Mouse (Mus musculus): ENCODE measurements around the gene Xcl1. TPM values are rescaled to one million over a fixed set of nuclear protein-coding genes. Genes with fewer than 3 reads are reported as not detected.

Xcl1 gene
- polyA plus RNA-seq, 1 experiment from 2014 or later = not detected

DNA sequence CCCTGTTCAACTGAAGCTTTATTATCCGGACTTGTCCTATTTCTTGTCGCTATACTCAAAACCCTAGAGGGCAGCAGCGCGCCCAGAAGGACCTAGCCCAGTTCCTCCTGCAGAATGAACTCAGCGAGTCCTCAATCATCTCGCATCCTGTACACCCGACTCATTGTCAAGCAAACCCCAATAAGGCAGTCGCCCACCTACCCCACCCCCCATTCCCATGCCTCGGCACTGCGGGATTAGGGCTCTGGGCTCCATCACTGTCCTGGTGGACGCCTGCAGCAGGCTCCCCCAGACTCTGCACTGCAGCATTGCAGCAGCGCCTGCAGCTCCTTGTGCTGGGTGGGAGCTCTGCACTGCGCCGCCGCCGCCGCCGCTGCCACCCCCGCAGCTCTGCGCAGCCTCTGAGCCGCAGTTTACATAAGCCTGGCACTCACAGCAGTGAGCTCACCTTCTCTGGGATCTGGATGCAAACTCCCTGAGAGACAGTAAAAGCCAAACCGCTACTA lies 36.4 kb downstream of the Xcl1 start:
- no peaks in the 10 kb centered on the region for H3K27me3 ChIP-seq
- H3K27ac ChIP-seq (replicated peaks) = peak overlapping the region; percentile 97
- peak overlapping the region; percentile 56 for H3K4me3 ChIP-seq
- under 1% methylated on average over 22 of the region's 22 CpGs for WGBS
- no peaks in the 10 kb centered on the region for H3K9me3 ChIP-seq
- peak overlapping the region; percentile 76 for H3K9ac ChIP-seq
- H3K4me1 ChIP-seq (replicated peaks) = peaks cover 31% of the 10 kb centered on the region
- ATAC-seq (ENCODE audit: low FRiP score, low read depth) = peak; percentile 97
- H3K4me2 ChIP-seq = peak overlapping the region; percentile 90
- no peaks in the 10 kb centered on the region for H3K36me3 ChIP-seq

DNA sequence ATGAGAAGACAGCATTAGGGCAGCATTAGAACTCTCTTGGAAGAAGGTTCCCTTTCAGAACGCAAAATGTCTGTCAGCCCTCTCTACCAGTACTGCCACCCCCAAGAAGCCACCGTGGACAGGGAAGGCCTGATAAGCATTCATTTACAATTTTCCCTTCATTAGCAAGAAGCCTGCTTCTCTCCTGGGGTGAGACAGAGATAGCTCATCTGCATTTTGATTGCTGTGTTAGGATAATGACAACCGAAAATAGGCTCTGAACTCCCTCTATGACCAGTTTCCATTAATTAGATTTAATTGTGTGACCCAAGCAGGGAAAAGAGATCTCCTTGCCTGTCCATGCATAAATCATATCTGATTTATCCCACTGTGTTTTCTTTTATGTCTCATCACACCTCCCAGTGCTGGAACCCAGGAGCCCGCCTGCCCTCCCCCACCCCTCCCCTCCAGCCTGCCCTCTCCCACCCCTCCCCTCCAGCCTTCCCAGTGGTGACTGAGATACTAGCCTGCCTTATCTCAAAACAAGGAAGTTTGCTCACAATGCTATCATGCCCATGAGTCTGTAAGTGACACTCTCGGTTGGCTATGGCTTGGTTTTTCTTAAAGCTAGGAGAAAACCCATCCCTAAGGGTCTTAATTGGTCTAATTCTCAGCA lies 38.0 kb downstream of the Xcl1 start:
- 19% methylated on average over 5 of the region's 5 CpGs for WGBS
- Histone ChIP-seq H3K36me3 (no peaks in the 10 kb centered on the region), H3K4me3 (no peak overlapping the region), H3K4me2 (no peak overlapping the region), H3K9ac (no peak overlapping the region), H3K9me3 (no peaks in the 10 kb centered on the region), H3K27ac (replicated peaks) (peak overlapping the region; percentile 51), H3K4me1 (replicated peaks) (peaks cover 31% of the 10 kb centered on the region), H3K27me3 (no peaks in the 10 kb centered on the region)
- ATAC-seq (ENCODE audit: low FRiP score, low read depth) = no peak

DNA sequence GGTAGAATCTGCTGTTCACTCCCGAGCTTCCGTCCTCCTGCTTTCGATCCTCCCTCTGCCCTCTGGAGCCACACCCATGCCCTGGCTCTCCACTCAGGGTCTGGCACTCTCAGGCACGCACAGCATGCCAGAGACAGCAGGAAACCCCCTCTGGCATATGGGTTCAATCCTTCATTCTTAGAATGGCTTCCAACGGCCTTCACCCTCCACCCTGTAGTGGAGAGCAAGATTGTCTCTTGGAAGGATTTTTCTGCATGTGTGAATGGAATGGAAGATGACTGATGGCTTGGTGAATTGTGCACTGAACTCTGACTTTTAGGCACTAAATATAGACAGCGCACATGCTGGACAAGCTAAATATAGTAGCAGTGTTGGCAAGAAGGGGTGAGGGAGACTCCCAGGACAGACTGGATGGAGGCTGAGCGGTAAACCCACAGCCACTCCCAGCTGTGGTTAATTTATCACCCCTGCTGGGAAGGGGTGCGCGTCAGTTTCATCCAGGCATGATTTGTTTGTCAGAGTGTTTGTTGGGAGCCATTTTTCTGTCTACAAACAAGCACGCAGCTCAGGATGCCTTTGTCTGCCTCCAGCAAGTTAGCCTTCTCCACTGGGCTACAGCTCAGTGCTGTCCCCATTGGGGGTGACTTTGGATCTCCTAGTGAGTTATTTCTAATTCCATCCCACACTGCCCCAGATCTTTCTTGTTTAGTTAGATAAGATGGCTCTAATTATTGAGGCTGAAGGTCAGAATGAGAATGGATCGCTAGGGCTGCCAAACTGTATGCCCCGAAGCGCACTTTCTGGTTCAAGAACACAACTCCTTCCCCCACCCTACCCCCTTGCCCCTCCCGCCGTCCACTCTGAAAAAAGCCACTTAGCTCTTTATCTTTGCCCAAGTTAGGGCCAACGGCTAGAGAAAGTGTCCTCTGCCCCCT lies 38.8 kb downstream of the Xcl1 start:
- H3K27me3 ChIP-seq = no peaks in the 10 kb centered on the region
- H3K36me3 ChIP-seq = no peaks in the 10 kb centered on the region
- peaks cover 31% of the 10 kb centered on the region for H3K4me1 ChIP-seq (replicated peaks)
- H3K9ac ChIP-seq = no peak overlapping the region
- H3K9me3 ChIP-seq = no peaks in the 10 kb centered on the region
- no peak overlapping the region for H3K4me3 ChIP-seq
- no peak overlapping the region for H3K4me2 ChIP-seq
- peak overlapping the region; percentile 35; the same call in 1 of the 2 replicates for H3K27ac ChIP-seq (replicated peaks)
- 44% methylated on average over 16 of the region's 16 CpGs for WGBS
- ATAC-seq (ENCODE audit: low FRiP score, low read depth) = no peak

- 70% methylated on average over 2 of the region's 2 CpGs for WGBS
- Histone ChIP-seq H3K4me1 (replicated peaks) (peaks cover 31% of the 10 kb centered on the region), H3K4me3 (no peak overlapping the region), H3K36me3 (no peaks in the 10 kb centered on the region), H3K4me2 (no peak overlapping the region), H3K27me3 (no peaks in the 10 kb centered on the region), H3K27ac (replicated peaks) (no peak overlapping the region), H3K9me3 (no peaks in the 10 kb centered on the region), H3K9ac (no peak overlapping the region)
- ATAC-seq (ENCODE audit: low FRiP score, low read depth) = no peak
These were observed 39.5 kb downstream of the Xcl1 start for GRCm38 (mm10) chr1:164895806-164896205.

DNA sequence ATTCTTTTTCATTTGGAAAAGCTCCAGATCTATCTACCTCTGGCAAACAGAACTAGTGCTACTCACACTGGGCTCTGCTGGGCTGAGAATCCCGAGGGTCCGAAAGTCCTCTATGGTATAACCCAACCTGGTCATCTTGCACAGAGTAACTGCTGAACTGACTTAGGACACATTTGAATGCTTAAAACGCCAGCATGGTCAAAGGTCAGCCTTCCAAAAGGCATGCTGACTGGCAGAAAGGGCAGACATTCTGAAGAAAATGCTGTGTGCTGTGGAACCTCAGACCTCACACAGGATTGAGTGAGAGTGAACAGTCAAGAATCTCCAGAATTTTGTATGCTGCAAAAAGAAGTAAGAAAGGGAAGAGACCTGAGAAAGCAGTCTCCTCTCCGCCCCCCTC lies 45.0 kb downstream of the Xcl1 start:
- Histone ChIP-seq H3K4me3 (no peak overlapping the region), H3K9ac (no peak overlapping the region), H3K4me2 (no peak overlapping the region), H3K9me3 (no peaks in the 10 kb centered on the region), H3K4me1 (replicated peaks) (no peaks in the 10 kb centered on the region), H3K27ac (replicated peaks) (no peak overlapping the region), H3K36me3 (no peaks in the 10 kb centered on the region), H3K27me3 (no peaks in the 10 kb centered on the region)
- ATAC-seq (ENCODE audit: low FRiP score, low read depth) = no peak
- WGBS = 83% methylated on average over 4 of the region's 4 CpGs

DNA sequence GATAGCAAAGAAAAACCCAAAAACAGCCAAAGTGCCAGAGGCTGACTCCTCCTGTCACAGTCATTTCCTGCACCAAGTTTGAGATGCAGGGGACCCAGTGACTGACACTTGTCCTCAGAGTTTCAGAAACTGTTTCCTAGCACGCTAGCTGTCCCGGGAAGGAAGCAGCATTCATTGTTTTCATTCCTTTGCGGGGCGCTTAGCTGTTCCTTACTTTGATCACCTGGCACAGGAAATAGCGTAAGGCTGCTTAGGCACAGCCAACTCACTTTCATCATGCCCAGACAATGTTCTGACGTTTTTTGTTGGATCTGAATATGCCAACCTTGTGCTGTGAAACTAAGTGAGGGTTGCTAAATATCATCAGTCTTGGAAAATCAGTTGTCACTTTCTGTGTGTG lies 46.8 kb downstream of the Xcl1 start:
- H3K4me2 ChIP-seq = no peak overlapping the region
- ATAC-seq (ENCODE audit: low FRiP score, low read depth) = no peak

GRCm38 (mm10) chr1:164887775-164888174 lies 47.6 kb downstream of the Xcl1 start:
- Histone ChIP-seq H3K36me3 (no peaks in the 10 kb centered on the region), H3K9me3 (no peaks in the 10 kb centered on the region), H3K27ac (replicated peaks) (no peak overlapping the region), H3K27me3 (no peaks in the 10 kb centered on the region), H3K4me2 (no peak overlapping the region), H3K4me3 (no peak overlapping the region), H3K9ac (no peak overlapping the region), H3K4me1 (replicated peaks) (no peaks in the 10 kb centered on the region)
- 91% methylated on average over 2 of the region's 2 CpGs for WGBS
- ATAC-seq (ENCODE audit: low FRiP score, low read depth) = no peak

More for the DNA sequence above, 46.8 kb downstream of the Xcl1 start:
- 72% methylated on average over 6 of the region's 6 CpGs for WGBS
- no peak overlapping the region for H3K4me3 ChIP-seq
- H3K27ac ChIP-seq (replicated peaks) = no peak overlapping the region
- H3K9me3 ChIP-seq = no peaks in the 10 kb centered on the region
- H3K27me3 ChIP-seq = no peaks in the 10 kb centered on the region
- H3K4me1 ChIP-seq (replicated peaks) = no peaks in the 10 kb centered on the region
- H3K9ac ChIP-seq = no peak overlapping the region
- H3K36me3 ChIP-seq = no peaks in the 10 kb centered on the region

GRCm38 (mm10) chr1:164881891-164882290 lies 53.4 kb downstream of the Xcl1 start:
- Histone ChIP-seq H3K27ac (replicated peaks) (no peak overlapping the region), H3K4me3 (no peak overlapping the region), H3K9me3 (no peaks in the 10 kb centered on the region), H3K36me3 (no peaks in the 10 kb centered on the region), H3K27me3 (no peaks in the 10 kb centered on the region), H3K4me2 (no peak overlapping the region), H3K9ac (no peak overlapping the region), H3K4me1 (replicated peaks) (no peaks in the 10 kb centered on the region)
- no peak for ATAC-seq (ENCODE audit: low FRiP score, low read depth)
- 85% methylated on average over 3 of the region's 3 CpGs for WGBS

Other genes with a start within 250 kb of the Xcl1 start
- gene Dpt, start 138.9 kb downstream of the Xcl1 start, polyA plus RNA-seq (2015; fragmentation: Nextera tagmentation; extraction: Ambion mirVana) = 1.00 and 1.2 TPM in 2 replicates
- gene Tbx19, start 225.2 kb upstream of the Xcl1 start, polyA plus RNA-seq (2015; fragmentation: Nextera tagmentation; extraction: Ambion mirVana) = not detected in 2 replicates